Mouse (Mus musculus) spleen, postnatal 14 days (tissue): ENCODE data around the gene Pou2f1.
A peak's percentile ranks its signal among the peaks of the same experiment; 100 is the strongest.

ENCODE experiments used
- DNase-seq, 2 experiments: peaks; one replicate each; pipeline ENCODE4 v3.0.0; 2021 to 2022; ENCODE audit warnings: low spot score in 2 of 2

Pou2f1 gene

DNA sequence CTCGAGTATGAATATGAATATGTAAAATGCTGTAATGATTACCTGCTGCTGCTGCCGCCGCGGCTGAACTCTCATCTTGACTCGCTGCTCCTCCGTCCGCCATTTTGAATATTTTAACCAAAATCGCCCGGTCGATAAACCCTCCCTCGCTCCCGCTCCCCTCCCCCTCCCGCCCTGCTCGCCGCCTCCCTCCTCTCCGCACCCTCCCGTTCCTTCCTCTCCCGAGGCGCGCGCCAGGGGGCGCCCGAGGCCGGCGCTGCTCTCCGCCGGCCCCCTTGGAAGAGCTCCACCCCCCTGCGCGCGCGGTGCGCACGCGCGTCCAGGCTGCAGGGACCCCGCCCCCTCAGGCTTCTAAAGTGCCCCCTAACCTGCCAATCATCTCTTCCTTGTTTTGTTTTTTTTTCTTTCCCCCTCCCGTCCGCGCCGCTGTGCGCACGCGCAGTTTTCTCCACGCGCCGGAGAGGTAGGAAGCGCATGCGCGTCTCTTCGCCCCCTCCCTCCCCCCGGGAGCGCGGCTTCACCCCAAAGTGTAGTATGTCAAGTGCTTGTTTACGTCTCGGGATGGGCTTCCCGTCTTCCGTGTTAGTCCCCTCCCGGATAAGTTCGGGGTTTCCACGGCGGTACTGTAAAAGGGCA lies at the start of gene Pou2f1:
Pou2f1 (minus strand) TSS at position 159 of the 636 bp plus-strand sequence.
- DNase-seq, result peak; percentile 94 to 96

- no peak for DNase-seq
Observed at GRCm38 (mm10) chr1:166049046-166049827, 46.8 kb upstream of the Pou2f1 start.

DNA sequence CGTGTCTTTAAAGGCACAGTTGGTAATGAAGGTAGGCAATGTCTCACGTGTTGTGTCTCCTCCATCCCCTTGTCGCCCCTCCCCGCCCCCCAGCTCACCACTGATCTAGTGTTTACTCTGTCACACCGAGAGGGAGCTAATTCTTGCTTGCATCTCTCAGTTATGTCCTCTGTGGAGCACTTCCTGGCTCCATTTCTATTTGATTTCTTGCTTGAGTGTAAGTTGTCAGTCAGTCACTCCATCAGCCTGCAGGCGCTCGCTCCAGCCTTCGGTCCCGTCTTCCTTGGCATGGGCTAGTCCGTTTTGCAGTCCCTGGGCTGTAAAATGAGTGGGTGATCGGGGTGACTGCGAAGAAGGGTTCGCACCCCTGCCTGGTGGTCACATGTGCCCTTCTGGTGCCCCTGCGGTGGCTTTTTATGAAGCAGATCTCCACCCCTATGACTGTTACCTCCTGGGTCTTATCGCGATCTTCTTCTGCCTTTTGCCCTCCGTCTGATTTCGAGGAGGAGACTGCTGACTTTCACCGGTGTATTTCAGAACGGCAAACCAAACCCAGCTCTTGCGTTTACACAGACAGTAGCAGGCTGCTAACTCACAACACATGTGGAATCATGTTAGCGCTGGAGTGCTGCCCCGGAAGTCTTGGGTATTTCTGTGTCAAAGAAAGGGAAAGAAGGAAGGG lies 45.9 kb upstream of the Pou2f1 start:
- no peak for DNase-seq

DNA sequence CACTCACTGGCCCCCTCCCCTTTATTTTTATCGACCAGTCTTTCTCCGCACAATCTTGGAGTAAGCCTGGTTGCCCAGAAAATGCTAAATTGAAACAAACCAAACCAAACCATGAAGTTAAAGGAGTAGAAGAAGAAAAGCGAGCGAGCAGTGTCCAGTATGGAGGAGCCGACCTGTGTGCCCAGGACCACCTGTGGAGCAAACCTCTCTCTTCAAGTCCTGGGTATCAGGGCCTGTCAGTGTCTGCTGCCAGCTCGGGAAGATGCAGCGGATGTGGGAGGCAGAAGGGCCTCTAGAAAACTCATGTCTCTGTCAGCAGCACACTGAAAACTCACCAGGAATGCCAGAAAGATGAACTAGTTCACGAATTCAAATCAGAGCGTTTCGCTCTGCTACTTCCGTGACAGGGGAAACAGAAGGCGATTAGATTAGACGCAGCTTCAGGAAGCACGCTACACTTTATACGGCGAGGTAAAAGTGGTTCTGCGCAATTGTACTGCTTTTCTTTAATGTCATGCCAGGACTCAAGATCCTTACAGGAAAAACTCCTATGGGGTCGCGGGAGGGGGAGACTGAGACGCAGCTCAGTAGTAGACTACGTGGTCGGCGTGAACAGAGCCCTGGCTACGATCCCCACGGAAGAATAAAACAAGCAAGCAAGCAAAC lies 45.2 kb upstream of the Pou2f1 start:
- no peak for DNase-seq

GRCm38 (mm10) chr1:166045894-166046197 lies 43.4 kb upstream of the Pou2f1 start:
- DNase-seq, result no peak

DNA sequence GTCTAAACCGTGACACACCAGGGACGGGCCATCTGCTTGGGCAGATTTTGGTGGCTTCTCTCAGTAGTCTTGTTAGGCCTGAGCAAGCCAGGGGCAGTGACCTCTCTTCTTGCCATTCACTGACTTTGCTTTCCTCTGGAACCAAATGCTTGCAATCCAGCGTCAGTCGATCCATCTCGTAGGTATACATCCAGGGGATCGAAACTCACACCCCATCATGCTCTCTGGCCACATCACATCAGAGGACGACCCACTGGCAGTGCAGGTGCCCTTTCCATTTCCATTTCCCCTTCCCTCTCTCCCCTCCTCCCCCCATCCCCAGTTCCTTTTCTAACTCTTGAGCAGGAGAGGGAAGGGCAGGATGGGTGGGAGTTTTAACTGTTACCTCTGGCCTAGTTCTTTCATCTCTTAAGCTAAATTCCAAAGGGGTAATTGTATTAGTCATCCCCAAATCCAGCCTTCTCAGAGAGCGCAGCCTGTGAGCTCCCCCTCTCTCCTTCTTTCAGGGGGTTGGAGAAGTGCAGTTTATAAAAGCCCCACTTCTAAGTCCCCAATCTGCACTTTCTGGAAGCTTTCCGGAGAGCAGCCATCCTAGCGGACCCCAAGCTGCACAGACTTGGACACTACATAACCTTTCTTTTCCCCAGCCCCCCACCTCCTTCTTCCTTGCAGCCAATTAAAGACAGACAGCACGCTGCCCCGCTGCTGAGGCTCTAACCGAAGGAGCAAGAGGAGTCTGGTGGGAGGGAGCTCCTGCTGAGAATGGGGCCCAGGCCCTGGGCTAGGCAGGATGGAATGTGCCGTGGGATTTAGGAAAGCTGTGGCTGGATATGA lies 42.8 kb upstream of the Pou2f1 start:
- no peak for DNase-seq

DNA sequence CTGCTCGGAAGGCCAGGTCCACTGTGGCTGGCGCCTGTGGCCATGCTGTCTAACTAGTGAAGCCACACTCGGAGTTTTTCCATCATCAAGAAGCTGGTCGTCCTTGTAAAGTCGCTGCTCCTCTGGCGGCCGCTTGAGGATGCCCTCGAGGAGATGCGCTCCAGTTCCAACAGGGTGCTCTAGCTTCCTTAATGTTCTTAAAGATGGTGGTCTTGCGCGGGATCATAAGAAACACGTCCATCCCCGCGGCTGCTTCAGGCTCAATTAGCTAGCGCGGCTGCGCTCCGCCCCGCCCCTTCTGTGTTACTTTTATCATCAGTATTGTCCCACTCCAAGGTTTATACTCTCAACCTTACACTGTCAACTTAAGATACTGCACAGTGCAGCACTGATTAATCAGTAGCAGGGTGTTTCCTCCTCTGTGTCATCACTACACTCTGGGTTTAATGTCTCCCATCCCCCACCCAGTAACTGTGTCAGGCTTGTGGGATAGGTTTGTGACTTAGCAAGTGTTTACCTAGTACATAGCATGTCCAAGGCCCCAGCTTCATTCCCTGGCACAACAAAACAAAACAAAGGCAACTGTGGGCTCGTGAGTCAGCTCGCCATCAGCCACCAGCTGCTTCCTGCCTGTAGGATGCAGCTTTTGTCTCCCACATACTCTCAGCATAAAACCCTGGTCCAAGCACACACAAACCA lies 41.1 kb upstream of the Pou2f1 start:
- DNase-seq, result no peak

DNA sequence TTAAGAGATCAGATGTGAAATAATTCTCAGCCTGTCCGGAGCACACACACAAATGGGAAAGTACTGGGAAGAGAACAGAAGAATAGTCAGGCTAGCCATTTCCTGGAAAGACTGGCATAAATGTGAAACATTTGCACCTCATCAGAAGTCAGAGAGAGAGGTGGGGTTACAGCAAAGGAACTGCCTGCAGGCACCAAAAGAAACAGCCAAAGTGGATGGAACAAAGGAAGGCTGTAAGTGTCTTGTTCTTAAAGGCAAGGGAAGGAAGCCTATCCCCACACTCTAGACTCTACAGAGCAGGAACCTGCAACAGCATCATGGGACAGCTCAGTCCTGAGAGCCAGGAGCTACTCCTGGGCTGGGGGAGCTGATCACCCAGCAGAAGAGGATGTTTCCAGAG lies 39.0 kb upstream of the Pou2f1 start:
- DNase-seq, result no peak

- no peak for DNase-seq
Observed at GRCm38 (mm10) chr1:166038731-166039332, 36.4 kb upstream of the Pou2f1 start.

DNA sequence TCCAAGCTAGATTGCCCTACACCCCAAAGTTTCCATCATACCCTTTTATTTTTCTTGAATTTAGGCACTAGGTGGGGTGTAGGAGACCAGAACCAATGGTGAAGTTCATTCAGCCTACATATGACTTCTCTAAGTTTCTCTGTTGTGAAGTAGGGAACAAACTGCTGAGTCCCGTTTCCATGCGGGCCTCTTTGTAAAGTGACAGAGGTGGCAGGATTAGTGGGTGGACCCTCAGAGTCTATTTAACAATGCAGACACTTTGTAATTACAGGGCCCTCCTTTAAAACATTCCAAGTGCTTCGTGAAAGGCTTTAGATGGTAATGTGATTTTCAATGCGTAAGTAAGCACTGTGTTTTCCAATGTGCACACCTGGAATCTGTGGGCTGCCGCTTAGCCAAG lies 32.6 kb upstream of the Pou2f1 start:
- no peak for DNase-seq

- no peak for DNase-seq
Observed at GRCm38 (mm10) chr1:166031673-166032547, 29.4 kb upstream of the Pou2f1 start.

DNA sequence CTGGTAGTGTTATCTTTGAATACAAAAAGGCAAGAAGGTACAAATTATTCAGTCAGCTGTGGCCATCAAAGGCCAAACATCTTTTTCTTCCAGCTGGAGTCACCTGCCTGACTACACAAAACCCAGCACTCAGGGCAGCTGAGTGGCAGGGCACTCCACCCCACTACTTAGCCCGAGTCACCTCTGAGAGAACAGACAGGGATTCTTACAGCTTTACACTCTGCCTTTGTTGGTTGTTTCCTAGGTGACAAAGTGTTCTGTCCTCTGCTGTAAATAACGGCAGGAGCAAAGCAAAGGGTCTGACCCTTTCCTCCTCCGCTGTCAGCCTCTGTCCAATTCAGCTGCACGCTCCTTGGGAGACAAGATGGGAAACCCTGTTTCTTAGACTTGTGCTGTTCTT lies 21.5 kb upstream of the Pou2f1 start:
- no peak for DNase-seq

DNA sequence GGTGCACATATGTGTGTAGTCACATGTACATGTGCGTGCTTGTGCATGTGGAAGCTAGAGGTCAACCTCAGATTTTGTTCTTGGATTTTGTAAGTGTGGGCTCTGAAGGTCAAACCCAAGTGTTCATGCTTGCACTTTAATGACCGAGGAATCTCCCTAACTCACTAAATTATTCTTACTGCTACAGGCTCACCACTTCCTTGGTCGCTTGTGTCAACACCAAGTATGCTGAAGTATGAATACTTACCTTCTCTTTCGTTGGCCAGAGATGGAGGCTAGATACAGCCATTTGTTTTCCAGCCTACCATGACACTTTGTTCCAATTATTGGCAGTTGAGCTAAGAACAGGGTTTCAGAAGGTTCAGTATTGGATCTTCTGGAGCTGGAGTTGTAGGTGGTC lies 14.7 kb upstream of the Pou2f1 start:
- DNase-seq, result no peak

- no peak for DNase-seq
Observed at GRCm38 (mm10) chr1:166016306-166016705, 13.8 kb upstream of the Pou2f1 start.

DNA sequence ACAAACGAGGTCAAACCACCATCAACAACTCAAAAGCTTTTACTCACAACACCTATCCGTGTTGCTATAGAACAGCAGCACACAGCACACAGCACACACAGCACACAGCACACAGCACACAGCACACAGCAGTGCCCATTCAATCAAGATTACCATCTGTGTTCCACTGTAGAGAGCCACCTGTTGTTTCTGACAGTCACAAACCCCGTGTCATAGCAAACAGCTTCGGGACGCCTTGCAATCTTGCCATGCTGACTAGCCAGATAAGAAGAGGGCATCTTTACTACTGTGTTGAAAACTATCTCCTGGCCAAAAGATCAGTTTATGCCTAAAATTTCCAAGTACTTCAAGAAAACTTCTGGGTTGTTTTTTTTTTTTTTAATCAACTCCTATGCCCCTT lies 12.1 kb upstream of the Pou2f1 start:
- DNase-seq, result no peak

DNA sequence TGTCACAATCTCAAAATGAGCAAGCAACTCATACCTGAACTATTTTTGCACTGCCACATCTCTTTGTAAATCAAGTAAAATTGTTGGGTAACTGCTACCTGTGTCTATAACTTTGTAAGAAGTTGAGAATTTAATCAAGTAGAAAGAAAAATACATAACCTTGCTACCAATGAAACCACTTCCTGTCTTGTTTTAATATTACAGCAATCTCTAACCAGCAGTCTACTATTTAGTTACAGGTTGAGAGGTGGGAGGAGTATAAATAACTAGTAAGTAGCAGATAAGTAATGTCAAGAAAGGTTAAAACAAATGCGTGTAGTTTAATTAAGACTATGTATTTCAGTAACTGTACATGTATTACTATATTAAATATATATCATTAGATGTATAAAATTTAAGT lies 7.6 kb upstream of the Pou2f1 start:
- no peak for DNase-seq

DNA sequence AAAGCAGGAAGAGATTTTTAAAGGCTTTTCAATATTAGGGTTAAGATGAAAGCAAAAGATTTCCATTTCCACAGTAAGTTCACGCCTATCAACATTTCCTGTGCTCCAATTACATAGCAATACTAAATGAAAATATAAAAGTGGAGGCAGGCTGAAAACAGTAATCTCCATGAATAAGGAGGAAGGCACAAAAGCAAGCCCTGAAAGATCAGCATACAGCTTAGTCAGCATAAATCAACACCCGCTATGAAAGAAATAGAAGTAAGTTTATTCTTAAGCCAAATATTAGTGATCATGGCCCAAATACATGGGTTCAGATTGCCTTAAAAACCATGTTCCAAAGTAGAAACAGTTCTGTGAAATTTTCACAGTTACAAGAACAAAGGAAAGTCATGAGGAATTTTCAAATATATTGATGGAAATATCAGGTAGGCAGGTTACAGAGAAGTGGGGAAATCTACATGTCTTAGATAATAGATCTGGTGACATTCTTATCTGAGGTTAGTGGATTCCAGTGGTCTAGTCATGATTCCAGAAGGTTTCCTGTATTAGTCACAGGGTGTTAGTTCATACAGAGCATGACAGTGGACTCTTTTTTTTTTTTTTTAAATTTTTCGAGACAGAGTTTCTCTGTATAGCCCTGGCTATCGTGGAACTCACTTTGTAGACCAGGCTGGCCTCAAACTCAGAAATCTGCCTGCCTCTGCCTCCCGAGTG lies 6.3 kb upstream of the Pou2f1 start:
- DNase-seq, result no peak

- DNase-seq, result no peak
Observed at GRCm38 (mm10) chr1:166007026-166007425, 4.5 kb upstream of the Pou2f1 start.
